Mouse (Mus musculus) kidney, postnatal 25 days (tissue): ENCODE data around the gene Olfr629.
"Not testable (repeated sequence)": the region's sequence is repeated elsewhere in the genome, so short reads cannot be mapped to it uniquely, and the experiment has no call there.

ENCODE experiments used
- DNase-seq, 2 experiments: peaks; one replicate each; pipeline ENCODE4 v3.0.0; 2021; ENCODE audit warnings: mixed read lengths in 2 of 2

Olfr629 gene

GRCm38 (mm10) chr7:103744843-103745242, at the start of gene Olfr629:
Olfr629 (minus strand) TSS chr7:103744943.
- no peak for DNase-seq

- no peak for DNase-seq
Measured at GRCm38 (mm10) chr7:103792669-103793388, 48.1 kb upstream of the Olfr629 start.

- DNase-seq: no peak
Measured at GRCm38 (mm10) chr7:103791721-103792120, 47.0 kb upstream of the Olfr629 start, which contains the start of gene Olfr67. Olfr67 (minus strand) TSS chr7:103791821.

- no peak for DNase-seq
Measured at GRCm38 (mm10) chr7:103779598-103779997, 34.9 kb upstream of the Olfr629 start, which contains the start of gene Olfr68. Olfr68 (minus strand) TSS chr7:103779698.

- DNase-seq: not testable (repeated sequence)
Measured at GRCm38 (mm10) chr7:103777652-103778051, 32.9 kb upstream of the Olfr629 start.

- no peak for DNase-seq
Measured at GRCm38 (mm10) chr7:103771494-103771893, 26.8 kb upstream of the Olfr629 start, which contains the start of gene Olfr69. Olfr69 (minus strand) TSS chr7:103771594.

GRCm38 (mm10) chr7:103767687-103768086, 22.9 kb upstream of the Olfr629 start:
- DNase-seq: not testable (repeated sequence)

GRCm38 (mm10) chr7:103762212-103762611, 17.5 kb upstream of the Olfr629 start:
- not testable (repeated sequence) for DNase-seq

- DNase-seq: no peak
Measured at GRCm38 (mm10) chr7:103757233-103757632, 12.5 kb upstream of the Olfr629 start, which contains the start of gene Olfr630. Olfr630 (minus strand) TSS chr7:103757333.

- no peak for DNase-seq
Measured at GRCm38 (mm10) chr7:103730074-103730473, 14.7 kb downstream of the Olfr629 start, which contains the start of gene Olfr628. Olfr628 (plus strand) TSS chr7:103730374.

- not testable (repeated sequence) for DNase-seq
Measured at GRCm38 (mm10) chr7:103716398-103716797, 28.3 kb downstream of the Olfr629 start.

GRCm38 (mm10) chr7:103714371-103714770, 30.4 kb downstream of the Olfr629 start, which contains the start of gene Olfr243:
Olfr243 (plus strand) TSS chr7:103714671.
- no peak for DNase-seq

GRCm38 (mm10) chr7:103712024-103712423, 32.7 kb downstream of the Olfr629 start:
- DNase-seq: no peak

GRCm38 (mm10) chr7:103699469-103699868, 45.3 kb downstream of the Olfr629 start:
- no peak for DNase-seq
